Mouse (Mus musculus) urinary bladder, adult 18-20 months (tissue): ENCODE measurements around the gene Rfk.

Experiments used
- DNase-seq, 2 experiments: peaks; one replicate each; pipeline ENCODE4 v3.0.0; 2022; ENCODE audit warnings: low spot score in 2 of 2, mixed read lengths in 2 of 2

Gene Rfk

DNA sequence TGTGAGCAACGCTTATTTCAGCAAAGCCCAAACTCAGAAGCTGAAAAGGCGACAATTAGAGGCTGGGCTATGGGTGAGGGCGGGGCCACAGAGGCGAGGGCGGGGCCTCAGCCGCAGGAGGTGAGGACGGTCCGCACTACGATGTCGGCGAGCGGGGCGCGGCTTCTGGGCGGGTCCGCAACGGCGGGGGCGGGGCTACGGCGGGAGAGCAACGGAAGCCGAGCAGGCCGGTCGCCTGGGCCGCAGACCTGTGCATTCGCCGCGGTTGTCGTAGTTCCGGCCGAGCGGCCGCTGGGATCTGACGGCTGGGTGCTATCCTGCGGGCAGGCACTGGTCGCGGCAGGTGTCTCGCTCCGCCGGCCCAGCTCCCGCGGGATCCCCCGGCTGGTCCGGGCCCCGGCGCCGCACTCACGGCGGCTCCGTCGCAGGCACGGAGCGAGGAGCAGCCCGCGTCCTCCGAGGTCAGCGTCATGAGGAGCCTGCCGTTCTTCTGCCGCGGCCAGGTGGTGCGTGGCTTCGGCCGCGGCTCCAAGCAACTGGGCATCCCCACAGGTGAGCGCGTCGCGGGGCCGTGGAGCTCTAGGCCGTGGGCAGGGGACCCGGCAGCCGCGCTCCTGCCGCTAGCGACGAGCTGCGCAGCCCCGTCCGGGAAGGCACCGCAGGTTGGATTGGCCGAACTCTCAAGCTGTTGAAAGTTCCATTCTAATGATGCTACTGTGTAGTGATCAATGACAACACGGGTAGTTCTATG, at the start of gene Rfk:
Rfk (plus strand) TSS at position 203 of the 751 bp plus-strand sequence.
- peak; percentile 88 to 90 for DNase-seq

DNA sequence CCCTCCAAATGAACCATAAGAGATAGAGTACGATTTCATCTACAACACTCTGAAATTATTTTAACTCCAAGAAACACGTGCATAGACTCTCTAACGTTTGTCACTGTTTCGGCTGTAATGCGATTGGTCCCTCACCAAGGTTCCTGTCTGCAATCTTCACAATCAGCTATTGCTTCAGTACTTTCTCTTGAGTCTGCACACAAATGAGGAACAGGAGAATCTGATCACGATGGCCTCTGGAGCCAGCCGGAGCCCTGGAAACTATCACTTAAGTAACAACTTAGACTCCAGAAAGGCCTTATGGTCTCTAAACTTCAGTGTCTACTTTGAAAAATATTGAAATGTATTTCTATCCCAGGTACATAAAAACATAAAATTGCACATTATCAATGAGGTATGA, 49.0 kb upstream of the Rfk start:
- DNase-seq, result no peak

DNA sequence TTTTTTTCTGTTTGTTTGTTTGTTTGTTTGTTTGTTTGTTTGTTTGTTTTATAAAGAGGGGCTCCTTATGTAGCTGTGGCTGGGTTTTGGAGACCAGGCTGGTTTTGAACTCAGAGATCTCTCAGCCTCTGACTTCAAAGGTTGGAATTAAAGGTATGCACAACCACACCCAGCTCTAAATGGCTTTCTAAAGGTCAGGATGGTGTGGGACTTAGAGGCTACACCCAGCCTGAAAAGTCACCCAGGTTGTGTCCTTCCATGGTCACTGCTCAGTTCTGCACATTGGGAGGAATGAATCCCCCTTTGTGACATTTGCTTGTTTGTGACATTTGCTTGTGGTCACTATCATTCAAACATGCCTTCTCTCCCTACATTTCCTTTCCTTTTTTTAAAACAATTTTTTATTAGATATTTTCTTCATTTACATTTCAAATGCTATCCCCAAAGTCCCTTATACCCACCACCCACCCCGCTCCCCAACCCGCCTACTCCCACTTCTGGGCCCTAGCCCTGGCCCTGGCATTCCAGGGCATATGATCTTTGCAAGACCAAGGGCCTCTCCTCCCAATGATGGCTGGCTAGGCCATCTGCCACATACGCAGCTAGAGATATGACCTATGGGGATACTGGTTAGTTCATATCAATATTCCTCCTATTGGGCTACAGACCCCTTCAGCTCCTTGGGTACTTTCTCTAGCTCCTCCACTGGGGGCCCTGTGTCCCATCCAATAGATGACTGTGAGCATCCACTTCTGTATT, 46.9 kb upstream of the Rfk start:
- DNase-seq, result no peak

DNA sequence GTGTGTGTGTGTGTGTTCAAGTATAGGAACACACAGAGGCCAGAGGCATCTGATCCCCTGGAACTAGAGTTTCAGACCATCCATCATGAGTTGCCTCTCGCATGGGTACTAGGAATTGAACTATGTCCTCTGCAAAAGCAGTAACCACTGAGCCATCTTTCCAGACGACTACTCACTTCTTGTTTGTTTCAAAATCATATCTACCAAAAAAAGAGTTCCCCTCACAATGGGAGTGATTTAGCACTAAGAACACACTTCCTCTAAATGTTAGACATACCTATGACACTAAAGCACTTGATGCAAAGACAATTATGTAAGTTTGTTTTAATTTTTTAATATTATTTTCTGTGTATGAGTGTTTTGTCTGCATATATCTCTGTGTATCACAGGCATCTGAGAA, 46.0 kb upstream of the Rfk start:
- DNase-seq, result no peak

DNA sequence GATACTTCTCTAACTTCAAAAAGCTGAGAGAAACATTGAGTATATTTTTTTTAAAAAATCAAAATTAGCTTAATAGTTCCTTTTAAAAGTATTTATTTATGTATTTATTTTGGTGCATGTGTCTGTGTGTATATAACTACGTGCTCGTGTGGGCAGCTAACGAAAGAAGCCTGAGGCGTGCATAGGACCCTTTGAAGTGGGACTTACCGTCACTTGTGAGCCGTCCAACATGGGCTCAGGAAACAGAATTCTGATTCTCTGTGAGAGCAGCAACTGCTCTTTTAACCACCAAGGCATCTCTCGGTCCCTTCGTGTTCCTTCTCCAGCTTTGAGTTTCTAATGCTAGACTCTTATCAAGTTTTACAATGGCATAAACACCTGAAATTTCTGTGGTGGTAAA, 40.1 kb upstream of the Rfk start:
- DNase-seq, result no peak

DNA sequence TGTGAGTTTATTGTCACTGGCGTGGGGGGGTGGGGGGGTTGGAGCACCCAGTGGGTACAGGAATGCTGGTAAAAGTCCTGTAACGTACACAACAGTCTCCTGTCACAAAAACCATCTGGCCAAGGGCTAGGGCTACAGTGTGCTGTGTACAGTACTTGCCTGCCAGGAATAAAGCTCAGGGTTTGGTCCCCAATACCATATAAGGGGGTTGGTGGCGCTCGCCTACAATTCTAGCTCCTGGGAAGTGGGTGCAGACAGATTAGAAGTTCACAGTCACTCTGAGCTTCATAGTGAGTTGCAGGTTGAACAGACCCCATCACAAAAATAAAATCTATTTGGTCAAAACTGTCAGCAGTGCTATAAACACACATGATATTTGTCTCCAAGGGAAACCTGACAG, 39.5 kb upstream of the Rfk start:
- DNase-seq, result no peak

DNA sequence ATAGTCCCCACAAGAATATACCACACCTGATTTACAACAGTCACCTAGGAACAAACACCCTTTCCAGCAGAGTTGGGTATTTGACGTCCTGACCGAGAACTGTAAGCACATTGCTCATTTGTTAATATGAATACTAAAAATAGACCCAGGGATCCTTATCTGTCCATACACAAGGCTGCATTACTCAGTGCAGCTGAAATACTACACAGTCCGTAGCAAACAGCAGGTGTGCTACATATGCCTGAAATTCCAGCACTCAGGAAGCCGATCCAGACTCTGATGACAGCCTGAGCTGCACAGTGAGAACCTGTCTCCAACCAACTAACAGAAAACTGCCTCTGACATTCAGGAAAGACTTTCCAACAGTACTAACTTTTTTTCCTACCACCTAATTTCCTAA, 39.0 kb upstream of the Rfk start:
- no peak for DNase-seq

DNA sequence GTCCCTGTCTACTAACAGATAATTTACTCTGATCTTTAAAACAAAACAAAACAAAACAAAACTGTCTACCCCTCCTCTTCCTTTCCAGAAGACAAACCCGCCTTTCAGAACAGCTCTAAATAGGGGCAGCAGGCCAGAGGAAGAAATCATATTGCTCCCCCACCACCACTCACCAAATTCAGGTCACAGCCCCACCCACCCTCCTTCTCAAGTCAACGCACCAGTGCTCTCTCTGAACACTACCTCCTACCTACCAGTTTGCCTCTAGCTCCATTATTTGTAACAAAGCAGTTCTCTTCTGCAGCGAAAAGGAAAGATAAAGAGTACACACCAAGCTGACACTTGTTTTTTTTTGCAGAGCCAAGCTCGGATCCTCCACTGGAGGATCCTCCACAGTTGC, 38.5 kb upstream of the Rfk start:
- DNase-seq, result no peak

DNA sequence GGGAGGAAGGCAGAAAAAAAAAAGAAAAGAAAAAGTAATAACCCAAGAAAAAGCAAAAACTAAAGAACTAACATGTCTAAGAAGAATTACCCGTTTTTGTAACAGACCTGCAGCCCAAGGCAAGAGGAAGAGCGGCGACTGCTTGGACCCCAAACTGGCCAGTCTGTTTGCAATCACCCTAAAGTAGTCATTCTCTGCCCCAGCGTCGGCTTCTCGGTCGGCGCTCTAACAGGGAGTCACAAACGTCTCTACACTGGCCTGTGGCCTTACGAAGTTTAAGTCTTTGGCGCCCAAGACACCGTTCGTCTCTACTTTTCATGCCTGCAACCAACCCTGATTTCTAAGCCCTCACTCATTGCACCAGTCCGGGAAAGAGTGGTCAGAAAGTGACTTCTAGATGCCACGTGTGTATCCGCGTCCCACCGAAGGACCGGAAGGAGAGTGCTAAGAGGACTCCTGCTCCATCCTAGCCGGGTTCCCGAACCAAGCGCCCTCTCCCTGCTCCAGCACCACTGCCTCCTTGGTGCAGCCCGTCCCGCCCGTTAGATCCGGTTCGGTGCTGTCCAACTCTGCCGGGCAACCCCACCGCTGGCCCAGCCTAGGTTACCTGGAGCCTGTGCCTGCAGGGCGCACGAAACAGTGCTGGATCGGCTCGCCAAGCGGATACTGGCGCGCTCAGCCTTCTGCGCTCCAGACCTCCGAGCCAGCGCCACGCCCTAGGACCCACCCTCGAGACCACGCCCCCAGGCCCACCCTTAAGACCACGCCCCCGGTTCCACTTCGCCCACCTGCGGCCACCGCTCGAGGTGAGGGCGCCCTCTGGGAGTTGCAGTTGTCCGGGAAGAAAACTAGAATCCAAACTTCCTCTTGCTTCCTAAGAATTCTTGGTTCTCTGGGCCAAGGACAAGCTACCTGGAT, 37.6 kb upstream of the Rfk start:
- DNase-seq, result peak; percentile 61 to 74

DNA sequence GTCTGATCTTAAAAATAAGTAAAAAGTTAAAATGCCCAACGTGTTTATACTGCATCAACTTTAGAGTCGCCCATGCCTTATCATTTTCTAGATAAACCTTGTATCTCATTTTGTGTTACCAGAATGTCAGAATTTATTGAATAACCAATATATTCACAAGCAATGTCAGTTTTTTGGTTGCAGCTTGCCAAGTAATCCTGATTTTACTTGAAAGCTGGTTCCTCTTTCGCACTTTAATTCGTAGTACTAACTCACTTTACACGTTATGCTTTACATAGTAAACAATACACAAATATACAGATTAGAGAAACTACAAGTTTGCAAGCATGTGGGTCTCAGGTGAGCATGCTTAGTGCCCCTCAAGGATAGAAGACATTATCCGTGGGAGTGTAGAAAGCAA, 36.9 kb upstream of the Rfk start:
- no peak for DNase-seq

DNA sequence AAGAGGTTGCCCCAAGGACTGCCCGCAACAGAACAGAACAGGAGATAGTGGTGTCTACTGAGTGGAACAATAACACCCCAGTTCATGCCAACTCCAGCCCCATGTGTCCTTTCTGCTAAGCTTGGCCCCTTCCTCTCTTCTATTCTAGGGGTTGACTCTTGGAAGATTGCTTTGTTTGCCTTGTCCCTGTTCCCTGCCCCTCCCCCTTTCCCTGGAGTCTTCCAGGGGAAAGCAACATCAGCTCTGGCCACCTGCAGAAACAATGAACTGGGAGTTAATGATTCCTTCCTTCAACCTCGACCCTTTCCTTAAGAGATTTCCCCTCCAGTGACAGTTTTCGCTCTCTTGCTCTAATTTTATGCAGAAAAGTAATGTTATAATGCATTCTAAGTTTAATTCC, 36.5 kb upstream of the Rfk start:
- no peak for DNase-seq

DNA sequence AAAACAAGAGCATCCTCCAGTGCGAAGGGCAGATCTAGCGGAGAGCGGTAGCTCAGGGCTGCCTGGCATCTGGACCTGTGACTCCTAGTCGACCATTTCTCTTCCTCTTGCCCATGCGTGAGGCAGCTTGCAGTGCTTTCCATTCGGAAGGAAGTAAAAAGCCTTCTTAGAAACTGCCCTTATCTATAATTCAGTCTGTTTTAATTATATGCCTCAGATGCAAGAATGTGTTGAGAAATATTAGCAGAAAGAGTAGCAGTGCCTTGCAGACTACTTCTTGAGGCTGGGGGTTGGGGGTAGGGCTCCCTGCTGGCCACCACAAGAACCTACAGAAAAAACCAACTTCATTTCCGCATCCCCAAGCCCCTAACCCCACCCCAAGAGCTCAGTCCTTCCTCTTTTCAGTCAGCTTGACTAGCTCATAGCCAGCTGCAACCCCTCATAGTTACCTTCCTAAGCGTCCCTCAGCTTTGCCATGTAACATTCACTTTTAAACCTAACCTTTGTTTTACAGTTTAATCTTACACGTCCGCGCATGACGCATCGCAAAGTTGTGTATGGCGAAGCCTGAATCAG, 34.4 kb upstream of the Rfk start:
- no peak for DNase-seq

DNA sequence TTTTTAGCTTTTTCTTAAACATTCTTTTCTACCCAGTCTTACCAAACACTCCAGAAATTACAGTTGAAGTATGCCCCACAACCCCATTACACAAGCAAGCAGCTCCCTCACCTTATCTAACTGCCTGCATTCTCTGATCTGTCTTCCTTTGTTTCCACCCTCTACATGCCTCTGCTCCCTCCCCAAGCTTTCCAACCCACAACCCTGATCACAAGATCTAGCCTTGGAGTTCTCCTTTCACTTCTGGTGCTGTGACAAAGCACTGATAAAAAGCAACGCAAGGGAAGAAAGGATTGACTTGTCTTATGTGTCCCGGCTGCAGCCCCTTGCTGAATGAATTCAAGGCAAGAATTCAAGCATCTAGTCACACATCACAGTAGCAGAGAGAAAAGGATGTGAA, 32.7 kb upstream of the Rfk start:
- no peak for DNase-seq

DNA sequence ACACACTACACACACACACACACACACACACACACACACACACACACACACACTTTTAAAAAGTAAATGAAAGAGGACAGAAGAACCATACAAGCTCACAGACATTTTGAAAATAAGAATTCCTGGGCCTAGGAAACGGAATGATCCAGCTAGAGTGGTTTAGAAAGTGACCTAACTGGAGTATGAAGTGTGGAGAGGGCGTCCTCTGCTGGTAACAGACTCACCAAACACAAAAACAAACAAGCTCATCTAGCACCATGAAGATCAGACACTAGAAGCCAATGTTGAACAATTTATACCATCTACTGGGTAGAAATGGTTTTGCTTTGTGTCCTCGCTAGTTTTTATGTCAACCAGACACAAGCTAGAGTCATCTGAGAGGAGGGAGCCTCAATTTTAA, 29.1 kb upstream of the Rfk start:
- DNase-seq, result peak in 1 of 2 experiments; percentile 11

DNA sequence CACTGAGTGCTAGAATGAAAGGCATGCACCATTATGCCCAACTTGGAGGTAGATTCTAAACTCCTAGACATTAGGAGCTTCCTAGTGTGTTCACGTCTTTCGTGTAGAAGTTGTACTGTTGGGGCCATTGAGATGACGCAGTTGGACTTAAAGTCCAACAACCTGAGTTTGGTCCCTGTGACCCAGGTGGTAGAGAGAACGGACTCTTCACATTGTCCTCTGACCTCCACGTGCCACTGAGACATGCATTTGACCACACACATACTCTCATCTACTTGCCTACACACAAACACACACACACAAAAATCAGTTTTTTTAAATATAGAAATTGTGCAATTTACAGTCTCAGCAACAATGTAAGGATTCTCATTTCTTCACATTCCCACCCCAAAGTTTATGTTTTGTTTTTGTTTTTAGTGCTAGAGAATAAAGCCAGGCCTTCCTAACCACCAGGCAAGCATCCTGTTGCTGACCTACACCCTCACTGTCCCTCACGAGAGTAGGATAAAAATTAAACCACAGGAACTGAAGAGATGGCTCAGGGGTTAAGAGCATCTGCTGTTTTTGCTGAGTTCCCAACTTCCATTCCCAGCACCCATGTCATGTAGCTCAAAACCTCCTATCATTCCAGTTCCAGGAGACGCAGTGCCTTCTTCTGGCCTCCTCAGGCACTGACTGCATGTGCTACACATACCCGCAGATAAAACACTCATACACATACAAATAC, 27.3 kb upstream of the Rfk start:
- DNase-seq, result no peak

DNA sequence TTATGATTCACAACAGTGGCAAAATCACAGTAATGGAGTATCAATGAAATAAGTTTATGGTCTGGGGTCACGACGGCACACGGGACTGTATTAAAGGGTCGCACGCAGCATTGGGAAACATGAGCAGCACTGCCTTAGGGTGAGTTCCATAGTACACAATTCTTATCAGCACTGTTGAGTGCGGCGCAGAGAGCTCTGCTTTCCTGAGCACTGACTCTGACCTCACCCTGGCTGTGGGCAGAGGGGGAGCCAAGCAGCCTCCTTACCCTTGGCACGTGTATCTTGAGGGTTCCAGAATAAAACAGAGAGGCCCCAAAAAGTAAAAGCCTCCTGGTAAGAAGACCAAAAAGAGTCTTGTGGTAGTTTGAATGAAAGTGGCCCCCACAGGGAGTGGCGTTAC, 25.3 kb upstream of the Rfk start:
- DNase-seq, result no peak

DNA sequence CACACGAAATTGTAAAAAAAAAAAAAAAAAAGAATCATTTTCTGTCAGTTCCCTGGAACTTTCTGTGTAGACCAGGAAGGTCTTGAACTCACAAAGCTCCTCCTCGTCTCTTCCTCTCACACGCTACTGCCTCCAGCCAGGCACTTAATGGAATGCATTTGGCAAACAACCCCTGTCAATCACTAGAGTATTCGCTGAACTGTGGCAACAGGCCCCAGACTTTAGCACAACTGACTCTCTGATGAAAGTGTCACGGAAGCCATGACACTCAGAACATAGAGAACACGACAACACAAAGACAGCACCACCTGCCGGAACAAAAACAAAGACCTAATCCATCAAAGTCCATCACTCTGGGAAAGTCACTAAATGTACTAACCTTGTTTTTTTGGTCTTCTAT, 24.3 kb upstream of the Rfk start:
- no peak for DNase-seq

DNA sequence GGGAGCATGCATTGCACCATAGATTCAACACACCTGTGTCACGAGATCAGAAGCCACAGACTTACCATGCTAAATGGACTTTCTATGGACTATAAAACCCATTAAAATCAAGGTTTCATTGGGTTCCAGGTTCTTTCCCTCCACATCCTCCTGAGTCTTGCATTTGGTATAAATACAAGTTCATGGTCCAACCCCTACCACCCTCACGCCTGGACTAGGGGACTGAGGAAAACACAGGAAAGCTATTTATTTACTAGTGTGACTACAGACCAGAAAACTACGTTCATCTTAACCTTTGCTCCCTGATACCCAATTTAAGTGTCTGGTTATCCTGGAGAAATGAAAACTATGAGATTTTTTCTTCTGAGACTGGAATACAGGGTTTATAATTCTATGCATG, 21.1 kb upstream of the Rfk start, which contains the start of gene Gcnt1:
Gcnt1 (minus strand) TSS at position 144 of the 400 bp plus-strand sequence.
- DNase-seq, result no peak

DNA sequence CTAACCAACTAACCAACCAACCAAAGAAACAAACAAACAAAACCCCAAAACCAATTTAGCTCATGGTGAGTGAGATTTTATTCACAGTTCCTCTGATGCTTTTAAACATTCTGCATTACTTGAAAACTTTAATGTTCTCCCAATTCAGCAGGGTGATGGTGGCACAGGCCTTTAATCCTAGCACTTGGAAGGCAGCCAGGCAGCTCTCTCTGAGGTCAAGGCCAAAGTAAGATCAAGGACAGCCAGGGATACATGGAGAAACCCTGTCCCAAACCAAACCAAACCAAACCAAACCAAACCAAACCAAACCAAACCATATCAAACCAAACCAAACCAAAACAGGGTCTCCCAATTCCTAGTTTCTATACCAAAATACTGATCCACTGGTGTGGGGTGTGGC, 15.0 kb upstream of the Rfk start:
- no peak for DNase-seq

DNA sequence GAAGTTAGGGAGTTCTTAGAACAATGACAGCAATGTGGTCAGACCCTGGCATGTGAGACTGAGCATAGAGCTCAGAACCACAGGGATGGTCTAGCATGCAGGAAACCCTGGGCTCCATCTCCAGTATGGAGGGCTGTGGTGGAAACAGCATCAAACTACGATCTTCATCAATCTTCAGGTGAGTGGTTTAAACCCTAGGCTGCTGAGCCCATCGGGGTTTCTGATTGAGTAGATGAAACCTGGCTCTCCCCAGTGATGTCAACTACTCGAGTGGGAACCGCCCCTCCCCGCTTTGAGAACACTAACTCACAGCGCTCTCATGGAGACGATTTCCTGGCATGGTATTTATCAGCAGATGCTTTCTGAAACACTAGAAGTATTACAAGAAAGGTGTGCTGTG, 13.3 kb upstream of the Rfk start:
- DNase-seq, result no peak

DNA sequence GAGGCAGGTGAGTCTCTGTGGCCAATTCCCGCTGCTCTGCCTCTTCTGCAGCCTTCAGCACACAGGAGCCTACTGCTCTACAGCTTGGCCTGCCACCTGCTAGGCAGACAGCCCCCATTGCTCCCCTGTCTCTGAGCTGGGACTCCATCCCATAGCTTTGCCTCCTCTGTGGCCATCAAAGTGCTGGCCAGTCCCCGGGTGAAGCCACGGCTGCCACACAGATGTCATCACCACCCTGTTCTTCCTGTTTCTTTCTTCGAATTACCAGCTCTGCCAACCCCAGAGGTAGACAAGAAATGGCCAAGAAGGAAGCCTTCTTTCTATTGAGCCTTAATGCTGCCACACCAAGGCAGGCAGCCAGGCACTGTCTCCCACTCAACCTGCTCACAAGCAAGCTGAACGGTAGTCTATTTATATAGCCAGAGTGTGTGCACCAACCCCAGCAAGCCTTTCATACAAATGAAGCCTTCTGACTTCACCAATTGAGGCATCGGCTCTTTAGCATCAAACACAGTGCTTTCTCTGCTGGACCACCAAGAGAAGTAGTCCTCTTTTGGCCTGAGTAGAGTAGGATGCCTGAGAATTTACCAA, 10.9 kb upstream of the Rfk start:
- DNase-seq, result no peak
